Mouse (Mus musculus): ENCODE measurements around the gene Coro2a. TPM values are rescaled to one million over a fixed set of nuclear protein-coding genes. Genes with fewer than 3 reads are reported as not detected.
"Not testable (repeated sequence)": the region's sequence is repeated elsewhere in the genome, so short reads cannot be mapped to it uniquely, and the experiment has no call there.

Coro2a gene
- 2.6 and 2.7 TPM in 2 replicates for polyA plus RNA-seq (2015; fragmentation: Nextera tagmentation; extraction: Ambion mirVana)

DNA sequence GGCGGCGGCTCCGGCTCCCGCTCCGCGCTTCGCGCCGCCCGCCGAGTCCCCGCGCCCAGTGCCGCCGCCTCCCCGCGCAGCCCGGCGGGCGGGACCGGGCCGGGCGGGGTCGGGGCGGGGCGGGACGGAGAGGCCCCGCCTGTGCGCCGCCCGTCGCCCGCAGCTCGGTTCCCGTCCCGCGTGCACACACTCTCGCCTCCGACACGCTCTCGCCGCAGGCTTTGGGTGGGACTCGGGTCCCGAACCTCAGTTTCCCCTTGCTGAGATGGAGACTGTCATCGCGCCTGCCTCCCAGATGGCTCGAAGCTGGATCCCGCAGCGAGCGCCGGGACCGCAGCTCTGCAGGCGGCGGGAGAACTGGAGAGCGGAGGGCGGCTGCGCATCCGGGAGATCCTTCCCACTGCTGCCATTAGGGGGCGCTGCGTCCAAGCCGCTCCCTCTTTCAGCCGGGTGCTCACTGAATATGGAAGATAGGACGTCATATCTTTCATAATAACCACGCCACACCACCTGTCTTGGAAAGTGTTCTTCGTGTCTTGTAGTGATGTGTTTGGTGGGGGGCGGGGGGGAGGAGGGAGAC lies at the start of gene Coro2a:
Gene Coro2a (minus strand): TSS at position 359 of the 580 bp plus-strand sequence.
- WGBS, result under 1% methylated on average over 39 of the region's 66 CpGs
- H3K27me3 ChIP-seq, result peaks cover 60% of the 10 kb centered on the region
- peak within 1 kb of the TSS; percentile 96 for H3K4me2 ChIP-seq (replicated peaks)

GRCm38 (mm10) chr4:46650086-46650753 lies 48.2 kb upstream of the Coro2a start, which contains the start of gene Tbc1d2:
Gene Tbc1d2 (minus strand): TSS chr4:46650209.
- H3K36me3 ChIP-seq, result no peaks in the 10 kb centered on the region
- under 1% methylated on average over 68 of the region's 69 CpGs for WGBS
- peak within 1 kb of the TSS; percentile 93 for H3K4me2 ChIP-seq (replicated peaks)
- peak within 1 kb of the TSS; percentile 68 for H3K4me3 ChIP-seq
- peaks cover 11% of the 10 kb centered on the region for H3K4me1 ChIP-seq
- peaks cover 37% of the 10 kb centered on the region for H3K27me3 ChIP-seq
- peak within 1 kb of the TSS; percentile 74 for H3K9ac ChIP-seq
- H3K9me3 ChIP-seq, result no peaks in the 10 kb centered on the region
- peak; percentile 98 for ATAC-seq (ENCODE audit: low FRiP score, low read depth)
- peak within 1 kb of the TSS; percentile 87 for H3K27ac ChIP-seq

More for the DNA sequence above, at the start of gene Coro2a:
- H3K4me1 ChIP-seq, result peaks cover 17% of the 10 kb centered on the region
- peak within 1 kb of the TSS; percentile 55 for H3K9ac ChIP-seq
- ATAC-seq (ENCODE audit: low FRiP score, low read depth), result peak; percentile 70; the same call in 1 of the 2 replicates
- H3K4me3 ChIP-seq, result peak within 1 kb of the TSS; percentile 59
- H3K36me3 ChIP-seq, result no peaks in the 10 kb centered on the region
- H3K9me3 ChIP-seq, result no peaks in the 10 kb centered on the region
- no peak within 1 kb of the TSS for H3K27ac ChIP-seq

DNA sequence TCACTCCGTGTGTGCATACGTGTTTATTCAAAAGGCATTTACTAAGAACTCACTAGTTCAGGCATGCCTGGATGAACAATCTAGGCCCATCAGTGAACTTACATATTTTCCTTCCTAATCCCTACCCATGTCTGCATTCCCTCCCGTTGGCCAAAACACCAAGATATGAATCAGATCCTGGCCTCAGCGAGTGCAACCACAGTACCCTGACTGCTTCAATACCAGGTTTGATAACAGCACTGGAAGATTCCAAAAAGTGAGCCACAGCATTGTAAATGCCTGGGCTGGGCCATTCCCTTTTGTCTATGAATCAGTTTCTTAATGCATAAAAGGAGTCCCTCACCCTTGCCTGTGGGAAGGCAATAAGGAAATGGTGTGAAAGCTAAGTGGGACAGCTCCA lies 47.2 kb upstream of the Coro2a start:
- ATAC-seq (ENCODE audit: low FRiP score, low read depth), result no peak
- H3K9me3 ChIP-seq, result no peaks in the 10 kb centered on the region
- peaks cover 11% of the 10 kb centered on the region for H3K4me1 ChIP-seq
- H3K27ac ChIP-seq, result no peak overlapping the region
- H3K36me3 ChIP-seq, result no peaks in the 10 kb centered on the region
- peak overlapping the region; percentile 93 for H3K4me2 ChIP-seq (replicated peaks)
- peak overlapping the region; percentile 68 for H3K4me3 ChIP-seq
- WGBS, result 61% methylated on average over 4 of the region's 4 CpGs
- H3K27me3 ChIP-seq, result peaks cover 37% of the 10 kb centered on the region
- peak overlapping the region; percentile 67 for H3K9ac ChIP-seq

DNA sequence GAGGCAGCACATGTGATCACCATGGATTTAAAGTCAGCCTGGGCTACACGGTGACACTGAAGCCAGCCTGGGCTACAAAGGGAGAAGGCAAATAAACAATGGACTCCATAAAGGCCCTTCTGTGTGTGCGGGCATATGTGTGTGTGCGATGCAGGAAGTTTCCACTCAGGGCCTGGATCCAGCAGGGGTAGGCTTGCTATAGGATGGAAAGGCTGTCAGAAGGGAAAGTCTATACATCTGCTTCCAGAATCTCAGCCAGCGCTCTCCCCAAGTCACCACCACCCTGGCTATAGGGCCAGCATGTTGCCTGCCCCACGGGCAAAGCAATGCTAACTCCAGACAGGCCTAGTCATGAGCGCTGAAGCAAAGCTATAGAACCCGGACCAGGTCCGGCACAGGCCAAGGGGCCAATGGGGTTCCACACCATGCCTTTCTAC lies 41.7 kb upstream of the Coro2a start:
- ATAC-seq (ENCODE audit: low FRiP score, low read depth), result no peak

GRCm38 (mm10) chr4:46642924-46643675 lies 41.1 kb upstream of the Coro2a start:
- H3K4me2 ChIP-seq (replicated peaks), result no peak overlapping the region
- no peak overlapping the region for H3K9ac ChIP-seq
- WGBS, result 57% methylated on average over 8 of the region's 8 CpGs
- H3K27ac ChIP-seq, result no peak overlapping the region; the same call in 1 of the 2 replicates
- H3K36me3 ChIP-seq, result no peaks in the 10 kb centered on the region
- H3K9me3 ChIP-seq, result no peaks in the 10 kb centered on the region
- no peaks in the 10 kb centered on the region for H3K4me1 ChIP-seq
- no peak for ATAC-seq (ENCODE audit: low FRiP score, low read depth)
- H3K4me3 ChIP-seq, result no peak overlapping the region
- peaks cover 4% of the 10 kb centered on the region for H3K27me3 ChIP-seq

More for the DNA sequence above, 41.7 kb upstream of the Coro2a start:
- H3K27ac ChIP-seq, result no peak overlapping the region
- WGBS, result 89% methylated on average over 8 of the region's 8 CpGs
- H3K4me2 ChIP-seq (replicated peaks), result no peak overlapping the region
- H3K4me3 ChIP-seq, result no peak overlapping the region
- peaks cover 10% of the 10 kb centered on the region for H3K27me3 ChIP-seq
- no peaks in the 10 kb centered on the region for H3K4me1 ChIP-seq
- no peak overlapping the region for H3K9ac ChIP-seq
- H3K36me3 ChIP-seq, result no peaks in the 10 kb centered on the region
- no peaks in the 10 kb centered on the region for H3K9me3 ChIP-seq

DNA sequence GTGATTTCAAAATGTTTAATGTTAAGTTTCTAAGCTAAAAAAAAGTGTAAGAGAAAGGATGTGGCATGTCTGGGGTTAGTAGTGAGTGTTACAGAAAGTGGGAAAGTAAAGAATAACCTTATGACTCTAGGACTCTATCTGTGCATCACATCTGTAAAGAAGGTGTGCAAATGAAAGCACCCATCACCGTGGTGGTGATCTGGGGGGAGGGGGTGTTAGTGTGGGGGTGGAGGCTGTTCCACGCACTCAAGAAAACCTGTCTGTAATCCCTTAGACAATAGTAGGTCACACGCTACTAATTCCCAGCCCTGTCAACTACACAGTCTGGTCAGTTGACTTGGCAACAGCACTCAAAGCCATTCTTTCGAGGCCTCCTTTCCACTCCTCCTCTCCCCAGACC lies 39.3 kb upstream of the Coro2a start:
- Histone ChIP-seq H3K36me3 (no peaks in the 10 kb centered on the region), H3K9ac (no peak overlapping the region), H3K27me3 (no peaks in the 10 kb centered on the region), H3K9me3 (no peaks in the 10 kb centered on the region), H3K27ac (no peak overlapping the region), H3K4me3 (no peak overlapping the region), H3K4me2 (replicated peaks) (no peak overlapping the region), H3K4me1 (no peaks in the 10 kb centered on the region)
- WGBS, result 81% methylated on average over 4 of the region's 4 CpGs
- no peak for ATAC-seq (ENCODE audit: low FRiP score, low read depth)

GRCm38 (mm10) chr4:46639866-46640265 lies 37.9 kb upstream of the Coro2a start:
- H3K27ac ChIP-seq, result no peak overlapping the region
- no peaks in the 10 kb centered on the region for H3K4me1 ChIP-seq
- H3K9me3 ChIP-seq, result no peaks in the 10 kb centered on the region
- ATAC-seq (ENCODE audit: low FRiP score, low read depth), result no peak
- H3K4me2 ChIP-seq (replicated peaks), result no peak overlapping the region
- H3K27me3 ChIP-seq, result no peaks in the 10 kb centered on the region
- H3K4me3 ChIP-seq, result no peak overlapping the region
- no peak overlapping the region for H3K9ac ChIP-seq
- 77% methylated on average over 8 of the region's 8 CpGs for WGBS
- no peaks in the 10 kb centered on the region for H3K36me3 ChIP-seq

DNA sequence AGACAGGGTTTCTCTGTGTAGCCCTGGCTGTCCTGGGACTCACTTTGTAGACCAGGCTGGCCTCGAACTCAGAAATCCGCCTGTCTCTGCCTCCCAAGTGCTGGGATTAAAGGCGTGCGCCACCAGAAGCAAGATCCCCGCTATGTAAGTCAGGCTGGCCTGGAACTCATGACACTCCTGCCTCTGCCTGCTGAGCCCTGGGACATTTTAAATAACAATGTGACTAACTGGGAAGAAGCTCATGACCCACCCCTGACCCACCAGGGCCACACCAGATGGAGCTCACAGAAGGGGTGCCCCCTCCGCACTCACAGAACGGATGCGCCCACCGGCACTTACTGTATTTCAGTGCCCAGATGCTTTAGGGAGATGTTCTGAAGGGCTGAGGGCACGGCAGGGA lies 35.2 kb upstream of the Coro2a start:
- ATAC-seq (ENCODE audit: low FRiP score, low read depth); H3K9me3 ChIP-seq; H3K4me2 ChIP-seq (replicated peaks); H3K4me1 ChIP-seq; H3K27me3 ChIP-seq; H3K36me3 ChIP-seq; H3K27ac ChIP-seq; H3K4me3 ChIP-seq; H3K9ac ChIP-seq: not testable (repeated sequence)
- WGBS, result 89% methylated on average over 10 of the region's 10 CpGs

DNA sequence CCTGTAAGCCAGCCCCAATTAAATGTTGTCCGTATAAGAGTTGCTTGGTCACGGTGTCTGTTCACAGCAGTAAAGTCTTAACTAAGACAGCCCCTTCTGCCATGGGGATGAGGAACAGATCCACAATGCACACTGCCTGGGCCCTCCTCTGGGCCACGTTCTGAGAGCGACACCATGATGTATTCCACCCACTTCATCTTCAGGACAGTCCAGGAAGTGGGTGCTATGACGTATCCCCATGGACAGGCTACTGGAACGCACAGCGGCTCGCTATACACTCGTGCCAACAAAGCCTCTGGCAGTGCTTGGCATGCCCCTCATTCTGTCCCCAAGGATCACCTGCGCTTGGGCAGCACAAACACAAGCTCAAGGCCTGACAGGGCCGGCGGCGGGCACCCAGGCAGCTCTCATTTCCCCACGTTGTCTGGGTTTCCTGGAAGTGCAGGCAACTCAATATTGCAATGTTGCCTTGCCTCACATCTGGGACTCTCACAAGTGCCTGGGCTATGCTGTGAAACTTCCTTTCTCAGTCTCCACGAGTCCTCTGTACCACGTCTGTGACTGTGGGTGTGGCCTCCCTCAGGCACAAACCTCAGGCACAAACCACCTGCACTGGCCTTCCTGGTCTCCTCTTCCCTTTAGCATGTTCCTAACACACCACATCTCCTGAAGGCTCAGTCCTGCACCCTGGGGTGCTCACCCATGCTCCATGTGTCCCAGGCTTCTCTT lies 33.9 kb upstream of the Coro2a start:
- no peak overlapping the region for H3K4me2 ChIP-seq (replicated peaks)
- no peak for ATAC-seq (ENCODE audit: low FRiP score, low read depth)
- no peaks in the 10 kb centered on the region for H3K36me3 ChIP-seq
- no peak overlapping the region for H3K9ac ChIP-seq
- no peak overlapping the region for H3K4me3 ChIP-seq
- no peaks in the 10 kb centered on the region for H3K27me3 ChIP-seq
- 82% methylated on average over 16 of the region's 16 CpGs for WGBS
- H3K4me1 ChIP-seq, result no peaks in the 10 kb centered on the region
- H3K27ac ChIP-seq, result no peak overlapping the region
- H3K9me3 ChIP-seq, result no peaks in the 10 kb centered on the region

GRCm38 (mm10) chr4:46634881-46635280 lies 32.9 kb upstream of the Coro2a start:
- H3K27ac ChIP-seq, result no peak overlapping the region
- H3K4me2 ChIP-seq (replicated peaks), result no peak overlapping the region
- ATAC-seq (ENCODE audit: low FRiP score, low read depth), result no peak
- H3K9me3 ChIP-seq, result no peaks in the 10 kb centered on the region
- 59% methylated on average over 6 of the region's 6 CpGs for WGBS
- H3K36me3 ChIP-seq, result no peaks in the 10 kb centered on the region
- no peak overlapping the region for H3K9ac ChIP-seq
- H3K27me3 ChIP-seq, result no peaks in the 10 kb centered on the region
- H3K4me3 ChIP-seq, result no peak overlapping the region
- H3K4me1 ChIP-seq, result peaks cover under 1% of the 10 kb centered on the region; the same call in 1 of the 2 replicates

GRCm38 (mm10) chr4:46633565-46633964 lies 31.6 kb upstream of the Coro2a start:
- H3K4me1 ChIP-seq, result peaks cover 12% of the 10 kb centered on the region
- ATAC-seq (ENCODE audit: low FRiP score, low read depth); H3K4me3 ChIP-seq; H3K9ac ChIP-seq; H3K36me3 ChIP-seq; H3K4me2 ChIP-seq (replicated peaks); H3K9me3 ChIP-seq; H3K27ac ChIP-seq; H3K27me3 ChIP-seq: not testable (repeated sequence)
- WGBS, result 69% methylated on average over 6 of the region's 6 CpGs
